Mouse (Mus musculus) heart, embryonic 10.5 days (tissue): ENCODE data around the gene Sh3bp4. TPM values are rescaled to one million over a fixed set of nuclear protein-coding genes. Genes with fewer than 3 reads are reported as not detected.

Source experiments
- DNase-seq: peaks from one replicate; pipeline ENCODE4 v3.0.0-alpha.2; 2017; ENCODE audit warnings: low spot score
- H3K27ac ChIP-seq: fragments of 300-500 bp; sonication (generic); 2 replicates; pipeline ENCODE4 v1.5.1; 2016; ENCODE audit warnings: mild to moderate bottlenecking
- H3K27me3 ChIP-seq: fragments of 300-500 bp; sonication (generic); 2 replicates; pipeline ENCODE4 v1.6.1; 2016; ENCODE audit warnings: mild to moderate bottlenecking; ENCODE audit not compliant: poor library complexity, insufficient read depth, severe bottlenecking
- H3K36me3 ChIP-seq: fragments of 300-500 bp; sonication (generic); 2 replicates; pipeline ENCODE4 v1.6.1; 2016; ENCODE audit warnings: mild to moderate bottlenecking, moderate library complexity
- H3K4me1 ChIP-seq: fragments of 300-500 bp; sonication (generic); 2 replicates; pipeline ENCODE4 v1.6.1; 2016; ENCODE audit warnings: mild to moderate bottlenecking
- H3K4me3 ChIP-seq: fragments of 300-500 bp; sonication (generic); 2 replicates; pipeline ENCODE4 v1.5.1; 2016; ENCODE audit warnings: mild to moderate bottlenecking, moderate library complexity
- H3K9me3 ChIP-seq: fragments of 300-500 bp; sonication (generic); 2 replicates; pipeline ENCODE4 v1.6.1; 2016; ENCODE audit warnings: mild to moderate bottlenecking, moderate library complexity
- WGBS: fragments of 180-500 bp; shearing (Covaris S2); methylation state at CpG from one replicate; pipeline ENCODE4 v1.1.7; 2016; 5-methylcytosine and 5-hydroxymethylcytosine counted together
- polyA plus RNA-seq: library from polyadenylated mRNA; unstranded; fragments of >200 nt; fragmentation: Nextera tagmentation; extraction: Ambion mirVana; gene quantifications from 2 replicates; pipeline ENCODE4 v1.2.1, GENCODE M21; 2016

The Sh3bp4 gene
- polyA plus RNA-seq, 1 experiment from 2014 or later, result 23.4 TPM

DNA sequence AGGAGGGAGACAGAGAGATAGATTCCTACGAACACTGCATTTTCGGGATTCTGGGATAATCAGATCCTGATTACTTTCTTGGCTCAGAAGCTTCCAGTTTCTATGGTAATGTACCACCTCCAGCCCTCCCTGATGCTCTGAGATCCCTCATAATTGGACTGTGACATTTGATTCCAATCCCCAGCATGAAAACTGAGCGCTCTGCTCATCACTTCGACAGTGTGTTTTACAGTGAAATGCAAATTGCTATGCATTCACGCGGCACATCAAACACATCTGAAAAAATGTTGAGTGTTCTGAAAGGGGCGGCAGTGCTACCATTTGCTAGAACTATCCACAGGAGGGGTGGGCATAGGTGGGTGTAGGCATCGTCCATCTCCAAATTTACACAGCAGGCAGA is 24.8 kb upstream of the Sh3bp4 start:
- DNase-seq, result no peak
- Histone ChIP-seq H3K9me3 (no peaks in the 10 kb centered on the region), H3K27ac (no peak overlapping the region), H3K36me3 (no peaks in the 10 kb centered on the region), H3K4me1 (peaks cover 4% of the 10 kb centered on the region; the same call in 1 of the 2 replicates), H3K27me3 (no peaks in the 10 kb centered on the region), H3K4me3 (no peak overlapping the region)
- 88% methylated on average over 8 of the region's 8 CpGs for WGBS

DNA sequence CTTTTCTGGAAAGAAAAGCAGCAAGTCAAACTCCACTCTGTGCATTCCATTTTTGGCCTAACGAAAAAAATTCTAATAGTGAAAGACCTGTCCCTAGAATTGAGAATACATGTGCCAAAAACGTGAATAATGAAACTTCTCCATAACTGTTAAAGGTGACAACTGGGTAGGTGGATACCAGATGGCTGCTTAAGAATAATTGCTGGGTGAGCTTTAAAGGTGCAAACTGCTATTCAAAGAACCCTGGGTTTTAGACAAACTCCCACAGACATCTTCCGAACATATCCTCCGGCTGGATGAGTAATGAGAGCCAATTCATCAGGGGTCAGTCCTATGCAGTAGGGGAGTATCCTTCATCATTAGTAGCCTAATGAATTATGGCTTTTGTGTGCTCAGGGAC is 20.7 kb upstream of the Sh3bp4 start:
- Histone ChIP-seq H3K27ac (no peak overlapping the region), H3K9me3 (no peaks in the 10 kb centered on the region), H3K4me3 (no peak overlapping the region), H3K4me1 (0 out of 2 replicates have a peak, but pooled peaks cover 3% of the 10 kb centered on the region), H3K36me3 (no peaks in the 10 kb centered on the region), H3K27me3 (no peaks in the 10 kb centered on the region)
- WGBS, result 77% methylated on average over 4 of the region's 4 CpGs
- DNase-seq, result no peak

DNA sequence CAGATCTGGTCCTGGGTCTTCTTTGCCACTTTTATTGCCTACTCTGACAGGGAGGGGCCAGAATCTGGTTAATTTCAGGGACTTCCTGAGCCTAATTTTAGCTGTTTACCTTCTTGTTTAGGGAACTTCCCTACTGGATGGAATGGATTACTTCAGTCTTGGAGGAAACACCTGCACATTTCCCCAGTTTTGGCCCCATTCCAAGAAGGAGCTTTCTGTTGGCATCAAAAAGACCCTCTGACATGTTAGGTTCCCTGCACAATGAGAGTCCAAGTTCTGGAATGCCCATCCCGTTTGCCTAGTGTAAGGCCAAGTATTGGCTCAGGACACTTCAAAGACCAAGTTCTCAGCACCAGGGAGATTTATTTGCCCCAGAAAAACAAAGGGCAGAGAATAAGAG is 14.0 kb upstream of the Sh3bp4 start:
- Histone ChIP-seq H3K27me3 (no peaks in the 10 kb centered on the region), H3K36me3 (no peaks in the 10 kb centered on the region), H3K4me1 (peaks cover 13% of the 10 kb centered on the region; the same call in 1 of the 2 replicates), H3K27ac (no peak overlapping the region), H3K4me3 (no peak overlapping the region), H3K9me3 (no peaks in the 10 kb centered on the region)
- DNase-seq, result no peak
- 59% methylated on average over 1 of the region's 1 CpGs for WGBS

DNA sequence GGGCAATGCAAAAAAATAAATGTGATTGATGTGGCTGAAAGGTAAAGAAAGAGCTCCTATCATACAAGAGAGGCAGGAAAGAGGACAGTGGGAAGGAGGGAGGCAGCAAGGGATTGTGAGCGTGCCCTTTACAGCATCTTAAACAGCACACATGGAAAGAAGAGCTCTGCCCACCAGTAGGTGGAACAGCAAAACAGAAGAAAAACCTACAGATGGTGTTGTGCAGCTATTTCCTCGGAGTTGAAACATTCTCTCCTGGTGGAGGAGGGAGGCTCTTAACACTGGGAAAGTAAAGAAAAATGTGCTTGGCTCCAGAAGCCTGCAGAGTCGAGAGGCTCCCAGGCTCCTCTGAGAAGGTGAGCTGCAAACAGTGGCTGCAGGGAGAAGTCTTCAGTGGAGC is 12.8 kb upstream of the Sh3bp4 start:
- 70% methylated on average over 3 of the region's 3 CpGs for WGBS
- no peaks in the 10 kb centered on the region for H3K36me3 ChIP-seq
- no peaks in the 10 kb centered on the region for H3K27me3 ChIP-seq
- DNase-seq, result no peak
- no peak overlapping the region for H3K27ac ChIP-seq
- peaks cover 13% of the 10 kb centered on the region; the same call in 1 of the 2 replicates for H3K4me1 ChIP-seq
- no peak overlapping the region for H3K4me3 ChIP-seq
- H3K9me3 ChIP-seq, result no peaks in the 10 kb centered on the region

DNA sequence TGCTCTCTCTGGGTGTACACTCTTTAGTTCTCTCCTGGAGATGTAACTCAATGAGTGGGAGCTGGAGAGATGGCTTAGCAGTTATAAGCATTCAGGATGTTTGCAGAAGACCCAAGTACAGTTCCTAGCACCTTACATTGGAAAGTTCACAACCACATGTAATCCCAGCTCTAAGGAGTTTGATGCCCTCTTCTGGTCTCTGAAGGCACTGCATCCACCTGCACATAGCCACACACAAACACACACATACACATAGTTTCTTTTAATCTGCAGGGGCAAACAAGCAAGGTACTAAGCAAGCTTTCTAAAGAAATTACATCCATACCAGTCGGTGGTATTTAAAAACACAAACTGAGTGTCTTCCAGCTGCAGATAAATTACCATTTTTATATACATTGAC is 12.2 kb upstream of the Sh3bp4 start:
- 90% methylated on average over 1 of the region's 1 CpGs for WGBS
- H3K36me3 ChIP-seq, result no peaks in the 10 kb centered on the region

DNA sequence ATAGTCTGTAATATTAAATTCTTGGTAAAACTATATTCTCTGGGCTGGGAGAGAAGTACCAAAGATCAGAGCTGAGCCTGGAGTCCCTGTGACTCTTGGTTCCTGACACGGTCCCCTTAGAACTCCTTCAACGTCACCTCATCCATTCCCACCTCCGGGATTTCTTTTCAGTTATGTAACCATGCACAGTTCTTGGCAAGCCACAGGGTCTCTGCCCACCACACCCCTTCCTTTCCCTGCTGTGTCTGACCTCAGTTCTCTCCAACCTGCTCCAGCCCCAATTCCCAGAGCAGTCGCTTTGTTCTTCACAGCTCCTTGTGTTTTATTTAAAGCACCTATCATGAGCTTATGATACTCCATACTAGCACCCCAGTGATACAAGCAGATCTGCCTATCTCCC is 7.2 kb upstream of the Sh3bp4 start:
- no peak for DNase-seq
- H3K27ac ChIP-seq, result no peak overlapping the region
- 80% methylated on average over 4 of the region's 4 CpGs for WGBS
- H3K4me1 ChIP-seq, result peaks cover 5% of the 10 kb centered on the region; the same call in 1 of the 2 replicates
- no peaks in the 10 kb centered on the region for H3K9me3 ChIP-seq
- H3K36me3 ChIP-seq, result no peaks in the 10 kb centered on the region
- no peak overlapping the region for H3K4me3 ChIP-seq
- no peaks in the 10 kb centered on the region for H3K27me3 ChIP-seq

More for the DNA sequence above, 12.2 kb upstream of the Sh3bp4 start:
- Histone ChIP-seq H3K4me1 (peaks cover 13% of the 10 kb centered on the region; the same call in 1 of the 2 replicates), H3K27ac (no peak overlapping the region), H3K9me3 (no peaks in the 10 kb centered on the region), H3K27me3 (no peaks in the 10 kb centered on the region), H3K4me3 (no peak overlapping the region)
- DNase-seq, result no peak

DNA sequence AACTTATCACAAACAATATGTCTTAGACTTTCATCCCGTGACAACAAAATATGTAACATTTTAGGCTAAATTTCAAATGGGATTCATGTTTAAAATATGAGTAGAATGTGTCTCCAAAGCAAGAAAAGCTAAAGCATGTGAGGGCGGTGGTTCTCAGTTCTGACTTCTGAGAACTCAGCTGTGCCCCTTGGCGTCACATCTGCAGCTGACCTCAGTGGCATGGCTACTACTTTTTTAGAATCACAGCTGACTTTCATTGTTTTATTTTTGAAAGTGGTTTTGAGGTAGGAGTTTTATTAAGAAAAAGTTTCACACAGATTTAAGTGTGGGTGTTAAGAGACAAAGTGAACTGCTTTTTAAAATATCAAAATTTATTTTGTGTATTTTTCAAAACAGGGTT is 6.4 kb upstream of the Sh3bp4 start:
- H3K4me3 ChIP-seq, result no peak overlapping the region
- no peak overlapping the region for H3K27ac ChIP-seq
- no peaks in the 10 kb centered on the region for H3K36me3 ChIP-seq
- H3K9me3 ChIP-seq, result no peaks in the 10 kb centered on the region
- peaks cover 9% of the 10 kb centered on the region for H3K4me1 ChIP-seq
- 88% methylated on average over 3 of the region's 3 CpGs for WGBS
- no peak for DNase-seq
- H3K27me3 ChIP-seq, result no peaks in the 10 kb centered on the region

DNA sequence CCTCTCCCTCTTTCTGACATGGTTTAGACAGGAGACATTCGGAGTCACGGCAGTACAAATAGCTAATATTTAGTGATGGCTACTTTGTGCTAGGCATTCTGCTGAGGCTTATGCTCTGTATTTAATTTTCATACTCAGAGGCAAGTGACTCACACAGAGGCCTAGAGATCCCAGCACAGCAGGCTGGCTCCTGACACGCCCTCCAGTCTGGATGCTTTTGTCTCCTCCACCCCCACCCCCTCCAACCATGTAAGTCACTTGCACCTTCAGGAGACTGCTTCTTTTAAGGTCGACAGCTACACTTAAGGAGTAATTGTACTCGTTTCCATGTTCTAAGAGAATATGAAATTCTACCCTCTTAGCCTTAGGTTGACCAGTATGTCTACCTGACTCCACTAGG is 1.4 kb upstream of the Sh3bp4 start:
- Histone ChIP-seq H3K27ac (peak overlapping the region; percentile 98; the same call in 1 of the 2 replicates), H3K9me3 (no peaks in the 10 kb centered on the region), H3K27me3 (no peaks in the 10 kb centered on the region), H3K4me1 (peaks cover 38% of the 10 kb centered on the region), H3K36me3 (no peaks in the 10 kb centered on the region), H3K4me3 (no peak overlapping the region)
- DNase-seq, result no peak
- 69% methylated on average over 5 of the region's 5 CpGs for WGBS

DNA sequence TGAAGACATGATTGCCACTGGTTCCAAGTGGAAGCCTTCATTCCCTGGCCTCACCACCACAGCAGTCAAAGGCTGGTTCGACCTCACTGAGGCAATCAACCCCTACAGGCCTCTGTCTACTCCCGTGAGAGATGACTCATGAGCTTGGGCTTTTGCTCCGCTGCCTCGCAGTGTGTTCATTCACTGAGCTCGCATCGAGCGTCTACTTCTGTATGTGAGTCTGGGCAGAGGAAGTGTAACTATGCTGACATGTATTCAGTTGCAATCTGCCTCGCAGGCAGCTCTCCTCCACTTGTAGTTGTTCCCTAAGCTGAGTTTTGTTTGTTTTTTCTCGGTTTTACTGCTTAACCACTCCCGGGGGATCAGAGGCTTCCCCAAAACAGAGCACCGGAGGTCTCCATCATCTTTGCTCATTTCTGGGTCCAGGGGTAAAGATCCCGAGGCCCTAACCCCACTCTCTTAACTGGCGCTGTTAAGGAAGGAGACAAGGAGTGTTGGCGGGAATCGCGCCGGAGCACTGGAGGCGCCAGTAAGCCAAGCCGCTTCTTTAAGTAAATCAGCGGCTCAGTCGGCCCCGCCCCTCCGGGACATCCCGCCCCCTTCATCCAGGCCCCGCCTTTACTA is 624 bp upstream of the Sh3bp4 start:
- Histone ChIP-seq H3K4me3 (peak overlapping the region; percentile 96), H3K4me1 (peaks cover 45% of the 10 kb centered on the region), H3K27me3 (no peaks in the 10 kb centered on the region), H3K9me3 (no peaks in the 10 kb centered on the region), H3K36me3 (no peaks in the 10 kb centered on the region), H3K27ac (peak overlapping the region; percentile 98)
- peak; percentile 85 for DNase-seq
- WGBS, result under 1% methylated on average over 25 of the region's 25 CpGs

DNA sequence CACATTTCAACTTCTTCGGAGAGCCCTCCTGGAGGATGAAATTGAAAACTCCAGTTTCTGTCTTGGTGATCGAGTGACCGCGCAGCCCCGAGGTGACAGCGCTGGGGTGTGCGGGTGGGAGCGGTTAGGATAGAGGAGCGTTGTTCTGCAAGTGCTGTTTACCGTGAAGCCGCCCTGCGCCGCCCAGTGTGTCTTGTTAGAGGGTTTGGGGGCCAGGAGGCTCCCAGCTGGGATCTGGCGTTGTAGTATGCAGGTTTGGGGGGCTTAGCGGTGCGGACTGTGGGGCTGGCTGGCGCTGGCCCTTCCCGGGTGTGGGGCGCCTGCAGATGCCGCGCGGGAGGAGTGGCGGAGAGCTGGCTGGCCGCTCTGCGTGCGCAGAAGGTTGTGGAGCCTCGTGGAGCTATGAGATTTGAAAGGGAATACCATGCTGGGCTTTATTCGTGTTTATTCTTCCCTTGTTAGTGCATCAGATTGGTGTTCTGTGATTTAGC is 701 bp downstream of the Sh3bp4 start:
- WGBS, result under 1% methylated on average over 28 of the region's 28 CpGs
- peak overlapping the region; percentile 96 for H3K4me3 ChIP-seq
- no peaks in the 10 kb centered on the region for H3K9me3 ChIP-seq
- no peaks in the 10 kb centered on the region for H3K27me3 ChIP-seq
- H3K27ac ChIP-seq, result peak overlapping the region; percentile 98
- H3K36me3 ChIP-seq, result no peaks in the 10 kb centered on the region
- DNase-seq, result peak; percentile 84
- H3K4me1 ChIP-seq, result peaks cover 59% of the 10 kb centered on the region

DNA sequence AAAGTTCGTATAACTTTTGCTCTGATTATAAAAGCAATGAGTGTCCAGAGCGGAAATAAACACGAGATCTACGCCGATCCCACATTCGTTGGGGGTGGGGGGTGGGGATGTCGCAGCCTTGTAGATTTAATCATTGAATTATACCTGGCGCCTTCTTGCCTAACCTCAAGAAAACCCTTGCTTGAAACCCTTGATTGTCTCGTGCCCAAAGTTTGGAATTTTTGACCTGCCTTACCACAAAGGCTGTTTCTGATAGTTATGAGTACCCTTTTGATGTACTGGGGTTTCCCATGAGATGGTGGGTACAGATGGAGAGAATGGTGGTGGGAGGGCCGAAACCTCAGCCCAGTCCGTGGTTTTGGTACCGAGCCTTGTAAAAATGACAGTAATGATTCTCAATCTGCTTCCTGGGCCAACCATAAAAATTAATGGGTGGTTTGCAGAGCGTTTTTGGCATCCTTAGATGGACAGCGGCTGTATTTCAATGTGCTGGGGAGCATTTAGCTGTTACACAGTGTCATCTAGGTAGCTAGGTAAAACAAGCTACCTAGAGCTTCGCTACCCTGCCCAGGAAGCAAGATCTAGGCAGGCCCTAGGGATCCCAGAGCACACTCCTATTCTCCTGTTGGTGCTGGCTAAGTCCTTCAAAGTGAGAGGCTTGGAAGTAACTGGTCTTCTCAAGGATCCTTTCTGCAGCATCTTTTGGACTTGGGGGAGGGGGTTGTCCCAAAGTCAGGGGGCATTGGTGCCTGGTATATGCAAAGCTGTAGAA is 1.3 kb downstream of the Sh3bp4 start:
- Histone ChIP-seq H3K4me1 (peaks cover 64% of the 10 kb centered on the region), H3K4me3 (peak overlapping the region; percentile 96), H3K27me3 (no peaks in the 10 kb centered on the region), H3K27ac (peak overlapping the region; percentile 98), H3K9me3 (no peaks in the 10 kb centered on the region), H3K36me3 (no peaks in the 10 kb centered on the region)
- no peak for DNase-seq
- WGBS, result 4% methylated on average over 15 of the region's 15 CpGs

DNA sequence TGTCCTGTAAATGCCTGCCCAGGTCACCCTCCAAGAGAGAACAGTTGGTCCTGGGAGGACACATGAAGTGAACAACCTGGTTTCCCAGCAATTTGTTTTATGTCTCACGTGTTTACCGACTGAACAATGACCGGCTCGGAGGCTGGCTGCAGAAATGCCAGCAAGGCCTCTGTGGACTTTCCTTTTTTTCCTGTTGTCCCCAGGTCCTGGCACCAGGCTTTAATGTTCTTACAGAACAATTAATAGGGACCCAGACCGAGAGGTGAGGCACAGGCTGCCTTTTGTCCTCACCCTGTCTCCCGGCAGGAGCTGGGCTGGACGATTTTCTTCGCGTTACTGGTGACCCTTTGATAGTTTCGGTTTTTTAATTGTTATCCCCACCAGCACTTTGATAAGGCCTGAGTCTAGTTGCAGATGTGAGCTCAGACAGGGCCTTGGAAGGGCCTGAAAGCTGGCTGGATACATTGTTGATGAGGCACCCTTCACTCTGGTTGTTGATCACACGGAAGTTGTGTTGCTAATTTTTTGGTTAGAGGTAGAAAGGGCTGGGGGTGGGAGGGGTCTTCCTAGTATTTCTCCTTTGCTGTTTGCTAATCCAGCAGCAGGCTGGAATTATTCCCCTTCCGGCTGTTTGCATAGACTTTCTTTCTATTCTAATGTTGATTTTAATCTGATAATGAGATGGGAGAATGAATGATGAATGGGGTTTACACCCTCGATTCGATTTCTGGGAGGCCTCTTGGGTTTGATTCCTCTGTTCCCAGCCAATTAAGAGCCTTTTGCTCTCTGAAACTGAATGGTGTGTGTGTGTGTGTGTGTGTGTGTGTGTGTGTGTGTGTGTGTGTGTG is 2.2 kb downstream of the Sh3bp4 start:
- Histone ChIP-seq H3K27ac (peak overlapping the region; percentile 98), H3K4me1 (peaks cover 71% of the 10 kb centered on the region)
- WGBS, result 13% methylated on average over 14 of the region's 14 CpGs

More for the DNA sequence above, 2.2 kb downstream of the Sh3bp4 start:
- Histone ChIP-seq H3K4me3 (peak overlapping the region; percentile 96), H3K36me3 (no peaks in the 10 kb centered on the region), H3K9me3 (no peaks in the 10 kb centered on the region), H3K27me3 (no peaks in the 10 kb centered on the region)
- no peak for DNase-seq
